Mouse (Mus musculus) forebrain, postnatal 0 days (tissue): Measurements from ENCODE around the gene Maml3. TPM values are rescaled to one million over a fixed set of nuclear protein-coding genes. Genes with fewer than 3 reads are reported as not detected.

Experiments
- ATAC-seq: fragments of 200-750 bp; cut with Nextera tagmentation; 2 replicates; pipeline ENCODE4 v1.8.0; 2017; ENCODE audit warnings: mild to moderate bottlenecking, moderate library complexity
- DNase-seq: peaks from one replicate; pipeline ENCODE4 v3.0.0-alpha.2; 2015
- H3K27ac ChIP-seq: fragments of 300-500 bp; sonication (generic); 2 replicates; pipeline ENCODE4 v1.5.1; 2014; ENCODE audit warnings: low read depth, mild to moderate bottlenecking, antibody characterized with exemption, low read length, moderate library complexity, mixed read lengths
- H3K27me3 ChIP-seq: fragments of 300-500 bp; sonication (generic); 2 replicates; pipeline ENCODE4 v1.6.1; 2014; ENCODE audit warnings: mild to moderate bottlenecking, low read length, mixed read lengths; ENCODE audit not compliant: insufficient read depth
- H3K36me3 ChIP-seq: fragments of 300-500 bp; sonication (generic); 2 replicates; pipeline ENCODE4 v1.6.1; 2014; ENCODE audit warnings: mild to moderate bottlenecking, moderate library complexity; ENCODE audit not compliant: insufficient read depth
- H3K4me1 ChIP-seq: fragments of 300-500 bp; sonication (generic); 2 replicates; pipeline ENCODE4 v1.6.1; 2014; ENCODE audit warnings: antibody characterized with exemption; ENCODE audit not compliant: insufficient read depth
- H3K4me2 ChIP-seq: fragments of 300-500 bp; sonication (generic); 2 replicates; pipeline ENCODE4 v1.6.1; 2014; ENCODE audit warnings: low read depth, mild to moderate bottlenecking, moderate library complexity
- H3K4me3 ChIP-seq: fragments of 300-500 bp; sonication (generic); 2 replicates; pipeline ENCODE4 v1.5.1; 2014; ENCODE audit warnings: low read depth, low read length, mixed read lengths
- H3K9ac ChIP-seq: fragments of 300-500 bp; sonication (generic); 2 replicates; pipeline ENCODE4 v1.6.1; 2014; ENCODE audit warnings: mild to moderate bottlenecking
- H3K9me3 ChIP-seq: fragments of 300-500 bp; sonication (generic); 2 replicates; pipeline ENCODE4 v1.6.1; 2016; ENCODE audit warnings: low read length
- CTCF ChIP-seq: sonication (generic); IDR thresholded peaks from 2 replicates; pipeline ENCODE4 v1.5.1; 2016; ENCODE audit warnings: antibody characterized with exemption, control low read depth, low read depth
- WGBS: fragments of 180-500 bp; shearing (Covaris S2); extraction: QIAGEN DNeasy Blood & Tissue Kit; methylation state at CpG from one replicate; pipeline ENCODE4 v1.1.7; 2014; 5-methylcytosine and 5-hydroxymethylcytosine counted together
- polyA plus RNA-seq: library from polyadenylated mRNA; unstranded; fragments of >200 nt; fragmentation: Nextera tagmentation; extraction: Ambion mirVana; gene quantifications from 2 replicates; pipeline ENCODE4 v1.2.1, GENCODE M21; 2015
- total RNA-seq: library from RNA; depleted of rRNA; stranded (reverse); fragments of >200 nt; gene quantifications from 2 replicates; pipeline ENCODE4 v1.2.3, GENCODE M21; 2014

Maml3 gene
- total and polyA plus RNA-seq, 2 experiments from 2014 or later = 3.1 to 14.9 TPM

- Histone ChIP-seq H3K36me3 (no peaks in the 10 kb centered on the region), H3K4me2 (no peak overlapping the region), H3K4me1 (peaks cover 10% of the 10 kb centered on the region; the same call in 1 of the 2 replicates), H3K9ac (no peak overlapping the region; the same call in 1 of the 2 replicates), H3K27me3 (no peaks in the 10 kb centered on the region), H3K4me3 (no peak overlapping the region), H3K9me3 (no peaks in the 10 kb centered on the region), H3K27ac (0 out of 2 replicates have a peak overlapping the region, but pooled peaks have one; percentile 37)
- ATAC-seq (peak; percentile 88), DNase-seq (peak; percentile 52)
- TF ChIP-seq CTCF = no peak
- WGBS = 34% methylated on average over 10 of the region's 10 CpGs
Observed at GRCm38 (mm10) chr3:51916060-51916870, 188.6 kb downstream of the Maml3 start.

- H3K4me2 ChIP-seq = no peak overlapping the region
- no peak for ATAC-seq
- no peaks in the 10 kb centered on the region for H3K9me3 ChIP-seq
- no peak overlapping the region for H3K4me3 ChIP-seq
- no peaks in the 10 kb centered on the region for H3K27me3 ChIP-seq
- no peak for TF ChIP-seq CTCF
- no peak for DNase-seq
- H3K9ac ChIP-seq = no peak overlapping the region
- no peak overlapping the region for H3K27ac ChIP-seq
- 100% methylated on average over 1 of the region's 1 CpGs for WGBS
- peaks cover 10% of the 10 kb centered on the region; the same call in 1 of the 2 replicates for H3K4me1 ChIP-seq
- no peaks in the 10 kb centered on the region for H3K36me3 ChIP-seq
Observed at GRCm38 (mm10) chr3:51915415-51915814, 189.5 kb downstream of the Maml3 start.

GRCm38 (mm10) chr3:51914900-51915299, 190.0 kb downstream of the Maml3 start:
- H3K36me3 ChIP-seq = no peaks in the 10 kb centered on the region
- no peak overlapping the region for H3K9ac ChIP-seq
- no peaks in the 10 kb centered on the region for H3K9me3 ChIP-seq
- H3K4me3 ChIP-seq = no peak overlapping the region
- no peak overlapping the region for H3K27ac ChIP-seq
- no peaks in the 10 kb centered on the region for H3K27me3 ChIP-seq
- DNase-seq (no peak), ATAC-seq (no peak)
- TF ChIP-seq CTCF = no peak
- 91% methylated on average over 4 of the region's 4 CpGs for WGBS
- H3K4me2 ChIP-seq = no peak overlapping the region
- peaks cover 10% of the 10 kb centered on the region; the same call in 1 of the 2 replicates for H3K4me1 ChIP-seq

GRCm38 (mm10) chr3:51913498-51913897, 191.4 kb downstream of the Maml3 start:
- 81% methylated on average over 8 of the region's 8 CpGs for WGBS

GRCm38 (mm10) chr3:51912214-51912613, 192.7 kb downstream of the Maml3 start:
- 47% methylated on average over 8 of the region's 8 CpGs for WGBS
- no peak for DNase-seq
- ATAC-seq = no peak

More at GRCm38 (mm10) chr3:51913498-51913897, 191.4 kb downstream of the Maml3 start:
- Histone ChIP-seq H3K4me3 (no peak overlapping the region), H3K27me3 (no peaks in the 10 kb centered on the region), H3K27ac (no peak overlapping the region), H3K4me2 (no peak overlapping the region), H3K9ac (no peak overlapping the region), H3K36me3 (no peaks in the 10 kb centered on the region), H3K4me1 (peaks cover 10% of the 10 kb centered on the region; the same call in 1 of the 2 replicates), H3K9me3 (no peaks in the 10 kb centered on the region)
- no peak for DNase-seq
- no peak for ATAC-seq
- no peak for TF ChIP-seq CTCF

GRCm38 (mm10) chr3:51908437-51908990, 196.4 kb downstream of the Maml3 start:
- no peak overlapping the region for H3K9ac ChIP-seq
- H3K4me3 ChIP-seq = no peak overlapping the region
- no peak overlapping the region for H3K4me2 ChIP-seq
- H3K9me3 ChIP-seq = no peaks in the 10 kb centered on the region
- H3K27ac ChIP-seq = no peak overlapping the region
- no peak for TF ChIP-seq CTCF
- no peaks in the 10 kb centered on the region for H3K27me3 ChIP-seq
- no peaks in the 10 kb centered on the region for H3K36me3 ChIP-seq
- H3K4me1 ChIP-seq = no peaks in the 10 kb centered on the region; the same call in 1 of the 2 replicates
- no peak for DNase-seq
- 19% methylated on average over 14 of the region's 14 CpGs for WGBS
- ATAC-seq = no peak

More at GRCm38 (mm10) chr3:51912214-51912613, 192.7 kb downstream of the Maml3 start:
- no peak overlapping the region; the same call in 1 of the 2 replicates for H3K27ac ChIP-seq
- H3K4me2 ChIP-seq = no peak overlapping the region
- H3K27me3 ChIP-seq = no peaks in the 10 kb centered on the region
- no peaks in the 10 kb centered on the region for H3K36me3 ChIP-seq
- H3K4me1 ChIP-seq = peaks cover 10% of the 10 kb centered on the region; the same call in 1 of the 2 replicates
- H3K4me3 ChIP-seq = no peak overlapping the region
- H3K9me3 ChIP-seq = no peaks in the 10 kb centered on the region
- no peak for TF ChIP-seq CTCF
- no peak overlapping the region for H3K9ac ChIP-seq
